Mouse (Mus musculus): ENCODE measurements around the gene Bub1.

Gene Bub1

DNA sequence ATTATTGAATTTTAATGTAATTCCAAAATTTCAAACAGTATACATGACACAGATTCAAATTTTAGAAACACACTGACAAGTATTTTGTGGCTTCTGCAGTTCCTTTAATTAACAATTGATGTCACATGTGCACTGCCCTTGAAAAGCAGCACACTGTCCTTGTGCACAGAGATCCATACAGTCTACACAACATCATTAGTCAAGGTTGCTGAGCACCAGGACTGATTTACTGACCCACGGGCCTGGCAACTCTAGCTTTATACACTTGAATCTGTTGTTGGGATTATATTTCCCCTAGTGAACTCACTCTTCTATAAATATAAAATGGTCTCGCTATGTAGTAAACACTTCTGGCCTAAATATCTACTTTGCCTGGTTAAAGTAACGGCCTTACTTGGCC, 56.7 kb downstream of the Bub1 start:
- no peak for DNase-seq (ENCODE audit: low read depth, low spot score)

DNA sequence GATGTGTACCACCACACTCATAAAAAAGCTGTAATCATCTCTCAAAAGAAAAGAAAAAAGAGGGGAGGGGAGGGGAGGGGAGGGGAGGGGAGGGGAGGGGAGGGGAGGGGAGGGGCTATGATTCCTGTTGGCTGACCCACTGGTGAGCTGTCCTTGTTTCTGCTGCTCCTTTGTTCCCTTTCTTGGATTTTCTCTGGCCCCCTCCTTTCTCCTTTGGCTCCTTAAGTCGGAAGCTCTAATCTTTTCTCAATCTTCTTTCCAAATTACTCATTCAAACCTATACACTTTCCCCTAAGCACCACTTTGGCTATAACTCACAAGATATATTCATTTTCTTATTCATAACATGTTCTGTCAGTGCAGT, 57.1 kb downstream of the Bub1 start:
- no peak for DNase-seq (ENCODE audit: low read depth, low spot score)

DNA sequence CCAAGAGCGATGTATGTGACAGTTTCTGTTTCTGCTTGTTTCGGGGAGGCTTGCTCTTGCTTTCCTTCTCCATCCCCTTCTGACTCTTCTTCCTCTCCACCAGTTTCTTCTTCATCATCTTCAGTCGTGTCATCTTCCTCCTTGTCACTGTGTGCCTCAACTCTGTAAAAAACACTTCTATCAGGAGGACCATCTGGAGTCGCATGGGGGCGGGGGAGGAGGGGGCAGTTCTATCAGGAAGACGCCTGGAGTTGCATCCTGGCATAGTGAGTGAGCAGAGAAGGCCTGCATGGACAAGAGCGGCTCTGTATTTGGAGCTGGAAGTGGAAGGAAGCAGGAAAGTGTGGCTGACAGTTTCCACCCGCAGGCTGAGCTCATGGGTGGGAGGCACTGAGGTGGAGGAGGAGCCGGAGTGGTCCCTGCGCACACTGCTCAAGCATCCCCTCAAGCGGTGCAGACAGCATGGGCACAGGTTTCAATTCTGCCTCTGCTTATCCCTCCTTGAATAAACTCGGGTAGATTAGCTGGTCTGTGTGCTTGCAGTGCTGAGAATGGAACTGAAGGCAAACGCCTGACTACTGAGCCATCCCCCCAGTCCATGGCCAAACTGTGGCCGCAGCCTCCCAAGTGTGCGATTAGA, 57.6 kb downstream of the Bub1 start:
- no peak for DNase-seq (ENCODE audit: low read depth, low spot score)

DNA sequence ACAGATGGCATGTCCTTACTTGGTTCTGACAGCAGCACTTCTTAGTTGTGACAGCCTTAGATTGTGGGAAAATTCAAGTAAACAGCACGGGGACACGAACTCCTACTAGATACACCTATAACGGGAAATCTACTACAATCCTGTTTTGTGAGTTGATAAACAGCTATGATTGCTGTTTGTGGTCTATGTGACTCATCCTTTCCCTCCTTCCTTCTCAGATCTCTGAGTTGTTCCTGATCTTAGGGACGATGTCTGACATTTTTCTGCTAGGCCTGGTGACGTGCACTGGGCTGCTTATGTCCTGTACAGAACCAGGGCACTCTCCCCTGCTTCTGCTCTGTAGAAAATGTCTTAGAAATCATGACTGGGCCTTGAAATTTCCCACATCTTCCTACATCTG, 70.1 kb downstream of the Bub1 start:
- DNase-seq (ENCODE audit: low read depth, low spot score): no peak

DNA sequence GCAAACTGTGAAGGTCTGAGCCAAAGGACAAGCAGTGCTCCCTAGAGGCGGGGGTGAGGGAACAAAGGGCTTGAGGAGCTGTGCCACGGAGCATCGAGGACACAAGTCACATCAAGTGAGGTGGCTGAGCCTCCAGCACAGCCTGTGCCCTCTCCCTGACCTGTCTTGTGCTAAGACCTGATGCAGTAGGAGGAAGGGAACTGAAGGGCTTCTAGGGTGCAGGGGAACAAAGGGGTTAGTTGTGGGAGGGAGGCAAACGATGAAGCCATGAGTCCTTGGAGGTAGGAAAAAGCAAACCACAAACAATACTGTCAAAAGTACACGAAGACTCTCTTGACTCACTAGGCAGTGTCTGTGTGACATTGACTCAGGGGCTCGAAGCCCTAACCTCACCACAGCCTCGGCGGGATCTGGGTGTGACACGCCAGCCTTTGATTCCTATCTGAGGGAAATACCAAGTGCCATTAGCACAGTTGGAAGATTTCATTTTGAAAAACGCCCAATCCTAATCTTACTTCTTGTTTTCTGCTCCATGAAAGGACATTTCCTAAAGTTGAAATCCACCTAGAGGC, 71.2 kb downstream of the Bub1 start:
- no peak for DNase-seq (ENCODE audit: low read depth, low spot score)

DNA sequence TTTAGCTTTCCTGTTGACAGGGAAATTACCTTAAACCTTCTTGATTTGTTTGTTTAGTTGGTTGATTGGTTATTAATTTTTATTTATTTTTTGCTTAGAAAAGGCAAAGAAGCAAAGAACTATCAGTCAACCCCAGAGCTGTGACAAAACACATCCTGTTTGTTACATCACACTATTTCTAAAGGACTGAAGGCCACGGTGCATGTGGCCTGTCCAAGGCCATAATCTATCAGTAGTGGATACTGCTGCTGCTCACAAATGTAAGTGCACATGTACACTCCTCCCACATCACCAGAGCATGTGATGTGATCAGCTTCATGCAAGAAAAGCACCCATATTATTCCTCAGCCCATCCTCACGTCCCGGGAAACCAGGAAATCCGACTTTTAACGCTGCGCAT, 71.7 kb downstream of the Bub1 start:
- no peak for DNase-seq (ENCODE audit: low read depth, low spot score)

DNA sequence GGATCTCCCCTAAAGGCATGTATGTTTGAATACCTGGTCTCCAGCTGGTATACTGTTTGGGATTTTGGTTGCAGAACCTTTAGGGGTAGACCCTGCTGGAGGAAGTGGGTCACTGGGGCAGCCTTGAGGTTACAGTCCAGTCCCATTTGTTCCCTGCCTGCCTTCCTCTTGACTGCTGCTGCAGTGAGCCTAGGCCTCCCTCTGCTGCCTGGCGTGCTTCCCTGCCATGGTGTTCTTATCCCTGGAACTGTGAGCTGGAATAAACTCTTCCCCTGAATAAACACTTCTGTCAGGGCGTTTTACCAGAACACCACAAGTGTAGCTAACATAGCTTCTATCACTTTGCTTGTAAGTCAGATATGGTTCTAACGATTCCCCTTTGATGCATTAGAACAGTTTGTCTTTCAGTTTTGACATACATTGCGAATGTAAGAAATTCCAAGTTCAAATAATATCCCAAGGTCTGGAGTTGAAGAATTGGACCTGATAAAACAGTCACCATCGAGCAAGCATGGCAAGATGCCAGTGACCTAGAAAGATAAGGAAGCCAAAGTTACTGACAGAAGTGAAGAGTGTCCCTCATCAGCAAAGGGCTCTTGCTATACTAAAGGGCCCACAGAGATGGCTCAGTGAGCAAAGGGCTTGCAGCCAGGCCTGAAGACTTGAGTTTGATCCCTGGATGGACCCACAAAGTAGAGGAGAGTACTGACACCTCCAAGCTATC, 72.3 kb downstream of the Bub1 start:
- DNase-seq (ENCODE audit: low read depth, low spot score): no peak

DNA sequence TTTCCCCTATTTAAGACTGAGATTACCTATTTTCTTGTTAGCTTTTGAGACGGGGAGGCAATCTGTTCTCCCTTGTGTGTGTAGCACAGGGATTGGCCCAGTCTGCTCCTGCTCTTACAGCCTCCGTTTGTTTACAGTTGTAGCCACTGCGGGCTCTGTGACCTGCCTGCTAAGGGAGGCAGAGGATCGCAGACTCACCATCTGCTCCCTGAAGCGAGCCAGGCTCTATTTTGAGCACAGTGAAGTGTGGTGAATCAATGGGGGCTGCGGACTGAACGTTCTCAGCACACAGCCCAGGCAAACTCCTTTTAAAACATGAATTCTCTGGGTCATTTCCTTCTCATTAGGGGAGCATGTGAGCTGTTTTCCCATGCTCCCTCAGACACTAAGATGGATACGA, 74.5 kb downstream of the Bub1 start:
- peak; percentile 14 for DNase-seq (ENCODE audit: low read depth, low spot score)

DNA sequence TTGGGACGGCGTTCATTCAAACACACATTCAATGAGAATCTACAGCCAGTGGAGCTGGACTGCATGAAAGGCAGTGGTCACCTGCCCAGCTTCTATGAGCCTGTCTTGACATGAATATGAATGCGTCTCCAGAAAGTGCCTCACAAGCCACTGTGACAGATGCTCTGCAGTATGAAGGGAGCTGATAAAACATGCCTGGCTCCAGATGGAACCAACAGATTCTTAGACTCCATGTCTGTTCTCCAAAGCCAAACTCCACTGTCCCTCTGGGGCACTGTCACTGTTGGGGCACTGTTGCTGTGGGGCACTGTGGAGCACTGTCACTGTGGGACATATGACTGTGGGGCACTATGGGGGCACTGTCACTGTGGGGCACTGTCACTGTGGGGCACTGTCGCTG, 77.6 kb downstream of the Bub1 start:
- DNase-seq (ENCODE audit: low read depth, low spot score): no peak

DNA sequence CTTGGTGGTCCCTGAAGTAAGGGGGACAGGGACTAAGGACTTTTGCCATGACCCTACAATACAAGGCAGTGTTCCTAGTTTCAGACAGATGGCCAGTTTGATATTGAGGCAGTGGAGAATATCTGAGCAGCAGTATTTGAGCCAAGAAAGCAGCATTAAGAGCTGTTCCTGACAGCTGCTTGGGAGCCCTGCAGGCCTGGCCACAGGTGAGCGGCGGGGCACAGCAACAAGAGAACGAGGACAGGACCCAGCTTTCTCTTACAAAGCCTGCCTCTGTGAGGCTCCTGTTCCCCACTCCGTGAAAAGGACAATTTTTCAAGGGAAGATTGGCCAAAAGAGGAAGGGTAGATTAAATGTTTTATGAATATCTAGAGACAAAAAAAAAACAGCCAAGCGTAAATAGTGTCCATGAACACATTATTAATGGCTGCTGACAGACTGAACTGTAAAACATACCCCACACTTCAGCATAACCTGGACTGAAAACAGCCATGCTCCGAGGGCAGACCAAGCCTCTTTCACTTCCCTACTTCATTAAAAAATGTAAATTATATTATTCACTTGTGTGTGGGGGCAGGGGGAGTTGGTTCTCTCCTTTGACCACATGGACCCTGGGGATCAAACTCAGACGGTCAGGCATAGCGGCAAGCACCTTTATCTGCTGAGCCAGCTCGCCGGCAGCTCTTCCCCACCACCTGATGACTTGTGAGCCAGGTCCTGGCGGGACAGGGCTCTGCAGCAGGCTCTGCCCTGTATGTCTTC, 79.6 kb downstream of the Bub1 start:
- DNase-seq (ENCODE audit: low read depth, low spot score): no peak
